Mouse (Mus musculus): ENCODE data around the gene H2al1h. TPM values are rescaled to one million over a fixed set of nuclear protein-coding genes. Genes with fewer than 3 reads are reported as not detected.
"Not testable (repeated sequence)": the region's sequence is repeated elsewhere in the genome, so short reads cannot be mapped to it uniquely, and the experiment has no call there.

Gene H2al1h
- polyA plus RNA-seq, 1 experiment from 2014 or later, result not detected

GRCm38 (mm10) chrX:11317956-11318355, 3.3 kb upstream of the H2al1h start, which contains the start of gene H2al1g:
TSS of gene H2al1g (plus strand) at chrX:11318256.
- not testable (repeated sequence) for ATAC-seq (ENCODE audit: insufficient number of reproducible peaks, low FRiP score, low TSS enrichment, low read depth); H3K27me3 ChIP-seq; H3K9me3 ChIP-seq; H3K9ac ChIP-seq; H3K4me3 ChIP-seq; H3K36me3 ChIP-seq; H3K27ac ChIP-seq; H3K4me1 ChIP-seq; H3K4me2 ChIP-seq
- WGBS, result no CpG with 5 or more reads among the region's 3 CpGs

GRCm38 (mm10) chrX:11324359-11324758, 3.1 kb downstream of the H2al1h start, which contains the start of gene H2al1i:
TSS of gene H2al1i (plus strand) at chrX:11324659.
- not testable (repeated sequence) for H3K36me3 ChIP-seq; H3K4me2 ChIP-seq; H3K9ac ChIP-seq; H3K27me3 ChIP-seq; H3K27ac ChIP-seq; H3K4me1 ChIP-seq; H3K9me3 ChIP-seq; ATAC-seq (ENCODE audit: insufficient number of reproducible peaks, low FRiP score, low TSS enrichment, low read depth); H3K4me3 ChIP-seq
- WGBS, result 73% methylated on average over 2 of the region's 5 CpGs

GRCm38 (mm10) chrX:11327522-11327921, 6.2 kb downstream of the H2al1h start, which contains the start of gene H2al1j:
TSS of gene H2al1j (plus strand) at chrX:11327822.
- not testable (repeated sequence) for H3K36me3 ChIP-seq; H3K4me3 ChIP-seq; H3K4me1 ChIP-seq; H3K9me3 ChIP-seq; ATAC-seq (ENCODE audit: insufficient number of reproducible peaks, low FRiP score, low TSS enrichment, low read depth); H3K27ac ChIP-seq; H3K27me3 ChIP-seq; H3K4me2 ChIP-seq; H3K9ac ChIP-seq
- WGBS, result 86% methylated on average over 2 of the region's 2 CpGs

- Histone ChIP-seq H3K4me1 (no peaks in the 10 kb centered on the region), H3K27ac (no peak overlapping the region), H3K4me3 (no peak overlapping the region), H3K9me3 (no peaks in the 10 kb centered on the region), H3K4me2 (0 out of 2 replicates have a peak overlapping the region, but pooled peaks have one; percentile 5), H3K9ac (no peak overlapping the region), H3K27me3 (peaks cover 6% of the 10 kb centered on the region; the same call in 1 of the 2 replicates), H3K36me3 (no peaks in the 10 kb centered on the region)
- ATAC-seq (ENCODE audit: insufficient number of reproducible peaks, low FRiP score, low TSS enrichment, low read depth), result no peak
- WGBS, result 38% methylated on average over 9 of the region's 9 CpGs
Observed at GRCm38 (mm10) chrX:11345762-11346161, 24.5 kb downstream of the H2al1h start.

- peaks cover 10% of the 10 kb centered on the region; the same call in 1 of the 2 replicates for H3K27me3 ChIP-seq
- H3K4me1 ChIP-seq, result no peaks in the 10 kb centered on the region
- no peak overlapping the region for H3K4me3 ChIP-seq
- WGBS, result 86% methylated on average over 3 of the region's 3 CpGs
- ATAC-seq (ENCODE audit: insufficient number of reproducible peaks, low FRiP score, low TSS enrichment, low read depth), result no peak
- H3K9ac ChIP-seq, result no peak overlapping the region
- no peak overlapping the region for H3K27ac ChIP-seq
- H3K4me2 ChIP-seq, result no peak overlapping the region
- no peaks in the 10 kb centered on the region for H3K9me3 ChIP-seq
- H3K36me3 ChIP-seq, result no peaks in the 10 kb centered on the region
Observed at GRCm38 (mm10) chrX:11346756-11347155, 25.5 kb downstream of the H2al1h start.

- Histone ChIP-seq H3K27me3 (peaks cover 17% of the 10 kb centered on the region), H3K27ac (no peak overlapping the region), H3K4me1 (no peaks in the 10 kb centered on the region), H3K9me3 (no peaks in the 10 kb centered on the region), H3K9ac (no peak overlapping the region), H3K36me3 (no peaks in the 10 kb centered on the region), H3K4me3 (no peak overlapping the region), H3K4me2 (no peak overlapping the region)
- no peak for ATAC-seq (ENCODE audit: insufficient number of reproducible peaks, low FRiP score, low TSS enrichment, low read depth)
- WGBS, result 77% methylated on average over 6 of the region's 6 CpGs
Observed at GRCm38 (mm10) chrX:11360823-11361222, 39.5 kb downstream of the H2al1h start.

- Histone ChIP-seq H3K36me3 (no peaks in the 10 kb centered on the region), H3K4me3 (no peak overlapping the region), H3K27ac (no peak overlapping the region), H3K9me3 (no peaks in the 10 kb centered on the region), H3K4me1 (no peaks in the 10 kb centered on the region), H3K4me2 (no peak overlapping the region), H3K27me3 (peaks cover 12% of the 10 kb centered on the region), H3K9ac (no peak overlapping the region)
- 86% methylated on average over 2 of the region's 2 CpGs for WGBS
- ATAC-seq (ENCODE audit: insufficient number of reproducible peaks, low FRiP score, low TSS enrichment, low read depth), result no peak
Observed at GRCm38 (mm10) chrX:11361261-11361660, 40.0 kb downstream of the H2al1h start.

- H3K9ac ChIP-seq, result no peak overlapping the region
- no peak overlapping the region for H3K4me3 ChIP-seq
- no peaks in the 10 kb centered on the region for H3K9me3 ChIP-seq
- no peaks in the 10 kb centered on the region for H3K36me3 ChIP-seq
- H3K4me2 ChIP-seq, result no peak overlapping the region
- peaks cover 17% of the 10 kb centered on the region for H3K27me3 ChIP-seq
- no peaks in the 10 kb centered on the region for H3K4me1 ChIP-seq
- H3K27ac ChIP-seq, result no peak overlapping the region
- 51% methylated on average over 6 of the region's 6 CpGs for WGBS
- no peak for ATAC-seq (ENCODE audit: insufficient number of reproducible peaks, low FRiP score, low TSS enrichment, low read depth)
Observed at GRCm38 (mm10) chrX:11363890-11364289, 42.6 kb downstream of the H2al1h start.

GRCm38 (mm10) chrX:11365151-11365550, 43.9 kb downstream of the H2al1h start:
- Histone ChIP-seq H3K4me2 (no peak overlapping the region), H3K27me3 (peaks cover 26% of the 10 kb centered on the region), H3K4me1 (no peaks in the 10 kb centered on the region), H3K9ac (no peak overlapping the region), H3K36me3 (no peaks in the 10 kb centered on the region), H3K27ac (no peak overlapping the region), H3K4me3 (no peak overlapping the region), H3K9me3 (no peaks in the 10 kb centered on the region)
- ATAC-seq (ENCODE audit: insufficient number of reproducible peaks, low FRiP score, low TSS enrichment, low read depth), result no peak
- 39% methylated on average over 12 of the region's 12 CpGs for WGBS

Other genes with a start within 250 kb of the H2al1h start
- gene H2al1a, start 22.2 kb upstream of the H2al1h start, polyA plus RNA-seq (2015; fragmentation: Nextera tagmentation; extraction: Ambion mirVana), result not detected in 2 replicates
- gene H2al1b, start 19.1 kb upstream of the H2al1h start, polyA plus RNA-seq (2015; fragmentation: Nextera tagmentation; extraction: Ambion mirVana), result not detected in 2 replicates
- gene H2al1c, start 15.8 kb upstream of the H2al1h start, polyA plus RNA-seq (2015; fragmentation: Nextera tagmentation; extraction: Ambion mirVana), result not detected in 2 replicates
- gene H2al1d, start 12.7 kb upstream of the H2al1h start, polyA plus RNA-seq (2015; fragmentation: Nextera tagmentation; extraction: Ambion mirVana), result not detected in 2 replicates
- gene H2al1e, start 9.6 kb upstream of the H2al1h start, polyA plus RNA-seq (2015; fragmentation: Nextera tagmentation; extraction: Ambion mirVana), result not detected in 2 replicates
- gene H2al1f, start 6.3 kb upstream of the H2al1h start, polyA plus RNA-seq (2015; fragmentation: Nextera tagmentation; extraction: Ambion mirVana), result not detected in 2 replicates
- gene H2al1g, start 3.2 kb upstream of the H2al1h start, polyA plus RNA-seq (2015; fragmentation: Nextera tagmentation; extraction: Ambion mirVana), result not detected in 2 replicates
- gene H2al1i, start 3.2 kb downstream of the H2al1h start, polyA plus RNA-seq (2015; fragmentation: Nextera tagmentation; extraction: Ambion mirVana), result not detected in 2 replicates
- not detected in 2 replicates for gene H2al1j, start 6.3 kb downstream of the H2al1h start, polyA plus RNA-seq (2015; fragmentation: Nextera tagmentation; extraction: Ambion mirVana)